Mouse (Mus musculus) CH12.LX (cell line): ENCODE results near the gene Cers4. TPM values are rescaled to one million over a fixed set of nuclear protein-coding genes. Genes with fewer than 3 reads are reported as not detected.

ENCODE experiments used
- DNase-seq: peaks from one replicate; pipeline ENCODE4 v3.0.0-alpha.2; 2013; ENCODE audit errors: extremely low read depth
- H3K27ac ChIP-seq: 2 replicates; pipeline ENCODE4 v1.5.1; 2012; ENCODE audit warnings: low read depth, mild to moderate bottlenecking, control low read depth, moderate library complexity; ENCODE audit not compliant: insufficient read depth
- H3K27me3 ChIP-seq: replicated peaks from 2 replicates; pipeline ENCODE3; 2012; ENCODE audit warnings: inconsistent platforms
- H3K36me3 ChIP-seq, 2 experiments: replicated peaks in 1 of 2; 2 replicates each; pipeline versions ENCODE3 to v1.6.1; 2012; ENCODE audit warnings: inconsistent platforms in 1 of 2, low read length in 1 of 2, mild to moderate bottlenecking in 1 of 2, mixed read lengths in 1 of 2, moderate library complexity in 1 of 2; ENCODE audit not compliant: control insufficient read depth in 1 of 2, insufficient read depth in 1 of 2
- H3K4me1 ChIP-seq, 2 experiments: 2 replicates each; pipeline ENCODE4 v1.6.1; 2012; ENCODE audit warnings: inconsistent platforms in 1 of 2, moderate library complexity in 1 of 2; ENCODE audit not compliant: insufficient read depth in 2 of 2, control insufficient read depth in 1 of 2
- H3K4me2 ChIP-seq: 2 replicates; pipeline ENCODE4 v1.6.1; 2012; ENCODE audit warnings: low read depth, mild to moderate bottlenecking, control low read depth; ENCODE audit not compliant: poor library complexity, insufficient read depth, severe bottlenecking
- H3K4me3 ChIP-seq, 3 experiments: fragments of 150-350 bp in 1 of 3; sonication (generic) in 1 of 3; replicated peaks in 1 of 3; 2 replicates each; pipeline versions ENCODE3 to v1.5.1; 2011 to 2012; ENCODE audit warnings: low read depth in 2 of 3, low read length in 2 of 3, mild to moderate bottlenecking in 2 of 3, moderate library complexity in 2 of 3, control low read depth in 1 of 3, improper control_type of control experiment in 1 of 3, inconsistent platforms in 1 of 3, mixed read lengths in 1 of 3; ENCODE audit not compliant: poor library complexity in 1 of 3
- H3K79me2 ChIP-seq: replicated peaks from 2 replicates; pipeline ENCODE4 v1.6.1; 2012; ENCODE audit warnings: mild to moderate bottlenecking, moderate library complexity; ENCODE audit not compliant: control insufficient read depth, poor library complexity, insufficient read depth, severe bottlenecking; ENCODE audit errors: extremely low read depth
- H3K9ac ChIP-seq: 2 replicates; pipeline ENCODE4 v1.6.1; 2012; ENCODE audit warnings: low read depth, mild to moderate bottlenecking, control low read depth, moderate library complexity; ENCODE audit not compliant: insufficient read depth
- H3K9me3 ChIP-seq: replicated peaks from 2 replicates; pipeline ENCODE3; 2012; ENCODE audit warnings: low read length, inconsistent platforms, mixed read lengths
- CHD1 ChIP-seq: IDR thresholded peaks from 2 replicates; pipeline ENCODE4 v1.6.1; 2012; ENCODE audit warnings: low read depth, low read length, improper control_type of control experiment, inconsistent platforms
- CTCF ChIP-seq, 2 experiments: IDR thresholded peaks in 1 of 2; conservative IDR thresholded peaks in 1 of 2; 2 replicates each; pipeline ENCODE4 v1.5.1; 2011 to 2012; ENCODE audit warnings: low read depth in 2 of 2, low read length in 2 of 2, improper control_type of control experiment in 1 of 2, inconsistent platforms in 1 of 2, mild to moderate bottlenecking in 1 of 2, moderate library complexity in 1 of 2
- ELF1 ChIP-seq: IDR thresholded peaks from 2 replicates; pipeline ENCODE4 v1.6.1; 2014; ENCODE audit warnings: low read depth, mild to moderate bottlenecking, inconsistent platforms, low read length, improper control_type of control experiment
- ETS1 ChIP-seq: conservative IDR thresholded peaks from 2 replicates; pipeline ENCODE4 v1.6.1; 2012; ENCODE audit warnings: low read depth, mild to moderate bottlenecking, inconsistent platforms, low read length, improper control_type of control experiment, moderate library complexity
- JUN ChIP-seq: IDR thresholded peaks from 2 replicates; pipeline ENCODE4 v1.6.1; 2011; ENCODE audit warnings: low read depth, mild to moderate bottlenecking, low read length, improper control_type of control experiment, moderate library complexity; ENCODE audit not compliant: insufficient read depth
- MAFK ChIP-seq: IDR thresholded peaks from 2 replicates; pipeline ENCODE4 v1.6.1; 2011; ENCODE audit warnings: low read length, improper control_type of control experiment; ENCODE audit not compliant: insufficient replicate concordance
- MEF2A ChIP-seq: IDR thresholded peaks from 2 replicates; pipeline ENCODE4 v1.6.1; 2014; ENCODE audit warnings: low read depth, mild to moderate bottlenecking, inconsistent platforms, low read length, improper control_type of control experiment, borderline replicate concordance
- NRF1 ChIP-seq: IDR thresholded peaks from 2 replicates; pipeline ENCODE4 v1.6.1; 2014; ENCODE audit warnings: low read depth, mild to moderate bottlenecking, inconsistent platforms, low read length, improper control_type of control experiment, moderate library complexity
- PAX5 ChIP-seq: IDR thresholded peaks from 2 replicates; pipeline ENCODE4 v1.6.1; 2012; ENCODE audit warnings: low read length, inconsistent platforms, mixed read lengths
- POLR2AphosphoS2 ChIP-seq: IDR thresholded peaks from 2 replicates; pipeline ENCODE4 v1.6.1; 2011; ENCODE audit warnings: low read depth, low read length, improper control_type of control experiment
- SIN3A ChIP-seq: IDR thresholded peaks from 2 replicates; pipeline ENCODE4 v1.6.1; 2012; ENCODE audit warnings: low read length, improper control_type of control experiment, inconsistent platforms
- SMC3 ChIP-seq: IDR thresholded peaks from 2 replicates; pipeline ENCODE4 v1.6.1; 2011; ENCODE audit warnings: low read depth, low read length, improper control_type of control experiment
- TCF12 ChIP-seq: IDR thresholded peaks from 2 replicates; pipeline ENCODE4 v1.6.1; 2014; ENCODE audit warnings: low read depth, mild to moderate bottlenecking, inconsistent platforms, low read length, improper control_type of control experiment
- USF1 ChIP-seq: IDR thresholded peaks from 2 replicates; pipeline ENCODE4 v1.6.1; 2014; ENCODE audit warnings: low read depth, mild to moderate bottlenecking, inconsistent platforms, low read length, improper control_type of control experiment
- ZC3H11A ChIP-seq: IDR thresholded peaks from 2 replicates; pipeline ENCODE4 v1.6.1; 2012; ENCODE audit warnings: low read depth, mild to moderate bottlenecking, inconsistent platforms, low read length, improper control_type of control experiment
- dilution Hi-C: fragments of 300-500 bp; cut with MboI; formaldehyde crosslinking; loops from 2 replicates; pipeline ENCODE4 v1.14.3; 2020; ENCODE audit warnings: low sequenced_read_pairs; ENCODE audit not compliant: extremely low pct_unique_long_range_greater_than_20kb, extremely low pct_ligation_motif_present
- in situ Hi-C: fragments of 300-500 bp; cut with MboI; formaldehyde crosslinking; loops from 3 replicates; pipeline ENCODE4 v1.14.3; 2019; ENCODE audit warnings: low sequenced_read_pairs, low pct_ligation_motif_present, low pct_unique_long_range_greater_than_20kb, mixed read lengths
- polyA plus RNA-seq: library from polyadenylated mRNA; unstranded; fragments of >175 nt; gene quantifications from 2 replicates; pipeline ENCODE4 v1.2.1, GENCODE M21; 2012; ENCODE audit warnings: low read depth; ENCODE audit not compliant: insufficient read length
- total RNA-seq, 2 experiments: library from RNA; depleted of rRNA; stranded (reverse); fragments of 300-350 nt in 1 of 2; fragments of >200 nt in 1 of 2; gene quantifications; 2 replicates each; pipeline ENCODE4 v1.2.3; 2012 to 2014

Cers4 gene
- total and polyA plus RNA-seq, 3 experiments, result 11.4 to 13.3 (median 11.9) TPM

GRCm38 (mm10) chr8:4495976-4496375, 3.1 kb downstream of the Cers4 start:
- in situ Hi-C loops, result no loop called here

GRCm38 (mm10) chr8:4497610-4498009, 4.8 kb downstream of the Cers4 start:
- Histone ChIP-seq H3K4me1 (peaks cover 3 to 10% of the 10 kb centered on the region in 2 experiments; a peak in 3 of 4 replicates), H3K4me3 (no peak overlapping the region), H3K79me2 (no peaks in the 10 kb centered on the region), H3K9me3 (no peaks in the 10 kb centered on the region), H3K4me2 (no peak overlapping the region), H3K36me3 (peaks cover 0 to 29% of the 10 kb centered on the region in 2 experiments), H3K27me3 (no peaks in the 10 kb centered on the region), H3K9ac (no peak overlapping the region), H3K27ac (no peak overlapping the region)
- dilution Hi-C loops, result no loop called here
- in situ Hi-C loops, result no loop called here
- TF ChIP-seq CTCF (conservative IDR thresholded peaks at IDR 0.05 in 1 of 2, IDR thresholded peaks at IDR 0.05 in 1 of 2; ENCODE audit: low read depth in 2 of 2, low read length in 2 of 2), result no peak
- TF ChIP-seq ETS1, result no peak
- TF ChIP-seq TCF12, result no peak
- TF ChIP-seq JUN, result no peak
- TF ChIP-seq PAX5, result no peak
- TF ChIP-seq SIN3A, result no peak
- TF ChIP-seq POLR2AphosphoS2, result no peak
- TF ChIP-seq CHD1, result no peak
- no peak for TF ChIP-seq USF1
- no peak for TF ChIP-seq MAFK
- TF ChIP-seq ELF1, result no peak
- TF ChIP-seq SMC3, result no peak
- DNase-seq, result no peak

More at GRCm38 (mm10) chr8:4495976-4496375, 3.1 kb downstream of the Cers4 start:
- no peak overlapping the region for H3K9ac ChIP-seq
- no peak for DNase-seq
- no peaks in the 10 kb centered on the region for H3K79me2 ChIP-seq
- no peak overlapping the region for H3K4me3 ChIP-seq
- H3K4me1 ChIP-seq, result peaks cover 3 to 16% of the 10 kb centered on the region in 2 experiments; a peak in 3 of 4 replicates
- TF ChIP-seq PAX5, result no peak
- TF ChIP-seq ZC3H11A, result no peak
- TF ChIP-seq MEF2A, result no peak
- no peak for TF ChIP-seq NRF1
- H3K4me2 ChIP-seq, result no peak overlapping the region
- no peaks in the 10 kb centered on the region for H3K27me3 ChIP-seq
- H3K36me3 ChIP-seq, result peaks cover 0 to 20% of the 10 kb centered on the region in 2 experiments
- no peak overlapping the region for H3K27ac ChIP-seq
- dilution Hi-C loops, result no loop called here
- H3K9me3 ChIP-seq, result no peaks in the 10 kb centered on the region
